Mouse (Mus musculus): Measurements from ENCODE around the gene Dok3. TPM values are rescaled to one million over a fixed set of nuclear protein-coding genes. Genes with fewer than 3 reads are reported as not detected.

Gene Dok3
- polyA plus RNA-seq, 1 experiment = 248 TPM

GRCm38 (mm10) chr13:55510668-55511491, 18.2 kb downstream of the Dok3 start:
- no peak for DNase-seq (ENCODE audit: low read depth in 1 of 2, low spot score in 2 of 2)
- H3K4me3 ChIP-seq (ENCODE audit: extremely low read depth, insufficient read depth, insufficient read length) = no peak overlapping the region

GRCm38 (mm10) chr13:55510332-55510667, 18.8 kb downstream of the Dok3 start:
- Histone ChIP-seq H3K27me3 (ENCODE audit: control insufficient read depth, insufficient read depth, low read length) (peaks cover 4% of the 10 kb centered on the region; the same call in 1 of the 2 replicates), H3K27ac (ENCODE audit: insufficient read depth, low read length) (no peak overlapping the region), H3K36me3 (ENCODE audit: control insufficient read depth, insufficient read depth, low read length) (peaks cover 22% of the 10 kb centered on the region), H3K4me1 (ENCODE audit: control insufficient read depth, insufficient read depth, insufficient read length) (peaks cover 10% of the 10 kb centered on the region), H3K4me3 (ENCODE audit: extremely low read depth, insufficient read depth, insufficient read length) (no peak overlapping the region)
- no peak for DNase-seq (ENCODE audit: low read depth in 1 of 2, low spot score in 2 of 2)
- TF ChIP-seq CTCF (IDR thresholded peaks at IDR 0.05; ENCODE audit: extremely low read depth, insufficient read depth, insufficient read length, insufficient replicate concordance) = no peak
- no peak for TF ChIP-seq POLR2A (IDR thresholded peaks at IDR 0.05; ENCODE audit: low read depth, low read length)
- 31% methylated on average over 3 of the region's 3 CpGs for WGBS

More at GRCm38 (mm10) chr13:55510668-55511491, 18.2 kb downstream of the Dok3 start:
- TF ChIP-seq CTCF (IDR thresholded peaks at IDR 0.05; ENCODE audit: extremely low read depth, insufficient read depth, insufficient read length, insufficient replicate concordance) (no peak), POLR2A (IDR thresholded peaks at IDR 0.05; ENCODE audit: low read depth, low read length) (no peak)
- Histone ChIP-seq H3K27me3 (ENCODE audit: control insufficient read depth, insufficient read depth, low read length) (peaks cover 4% of the 10 kb centered on the region; the same call in 1 of the 2 replicates), H3K27ac (ENCODE audit: insufficient read depth, low read length) (no peak overlapping the region), H3K36me3 (ENCODE audit: control insufficient read depth, insufficient read depth, low read length) (peaks cover 22% of the 10 kb centered on the region), H3K4me1 (ENCODE audit: control insufficient read depth, insufficient read depth, insufficient read length) (peaks cover 10% of the 10 kb centered on the region)
- WGBS = 52% methylated on average over 6 of the region's 6 CpGs

- no peak overlapping the region for H3K27ac ChIP-seq (ENCODE audit: insufficient read depth, low read length)
- WGBS = 96% methylated on average over 10 of the region's 10 CpGs
- H3K4me1 ChIP-seq (ENCODE audit: control insufficient read depth, insufficient read depth, insufficient read length) = peaks cover 10% of the 10 kb centered on the region
- DNase-seq (ENCODE audit: low read depth in 1 of 2, low spot score in 2 of 2) = no peak
- peaks cover 4% of the 10 kb centered on the region; the same call in 1 of the 2 replicates for H3K27me3 ChIP-seq (ENCODE audit: control insufficient read depth, insufficient read depth, low read length)
- TF ChIP-seq CTCF (IDR thresholded peaks at IDR 0.05; ENCODE audit: extremely low read depth, insufficient read depth, insufficient read length, insufficient replicate concordance) (no peak), POLR2A (IDR thresholded peaks at IDR 0.05; ENCODE audit: low read depth, low read length) (no peak)
- H3K4me3 ChIP-seq (ENCODE audit: extremely low read depth, insufficient read depth, insufficient read length) = no peak overlapping the region
- peaks cover 29% of the 10 kb centered on the region for H3K36me3 ChIP-seq (ENCODE audit: control insufficient read depth, insufficient read depth, low read length)
Observed at GRCm38 (mm10) chr13:55508531-55508930, 20.6 kb downstream of the Dok3 start.

GRCm38 (mm10) chr13:55507877-55508276, 21.2 kb downstream of the Dok3 start:
- H3K36me3 ChIP-seq (ENCODE audit: control insufficient read depth, insufficient read depth, low read length) = peaks cover 33% of the 10 kb centered on the region
- peaks cover 10% of the 10 kb centered on the region for H3K4me1 ChIP-seq (ENCODE audit: control insufficient read depth, insufficient read depth, insufficient read length)
- WGBS = 83% methylated on average over 11 of the region's 11 CpGs
- TF ChIP-seq POLR2A (IDR thresholded peaks at IDR 0.05; ENCODE audit: low read depth, low read length) (no peak), CTCF (IDR thresholded peaks at IDR 0.05; ENCODE audit: extremely low read depth, insufficient read depth, insufficient read length, insufficient replicate concordance) (no peak)
- DNase-seq (ENCODE audit: low read depth in 1 of 2, low spot score in 2 of 2) = no peak
- H3K27ac ChIP-seq (ENCODE audit: insufficient read depth, low read length) = no peak overlapping the region
- H3K4me3 ChIP-seq (ENCODE audit: extremely low read depth, insufficient read depth, insufficient read length) = no peak overlapping the region
- H3K27me3 ChIP-seq (ENCODE audit: control insufficient read depth, insufficient read depth, low read length) = peaks cover 2% of the 10 kb centered on the region; the same call in 1 of the 2 replicates

- H3K4me1 ChIP-seq (ENCODE audit: control insufficient read depth, insufficient read depth, insufficient read length) = peaks cover 3% of the 10 kb centered on the region; the same call in 1 of the 2 replicates
- 88% methylated on average over 10 of the region's 10 CpGs for WGBS
- DNase-seq (ENCODE audit: low read depth in 1 of 2, low spot score in 2 of 2) = no peak
- no peak overlapping the region for H3K4me3 ChIP-seq (ENCODE audit: extremely low read depth, insufficient read depth, insufficient read length)
- TF ChIP-seq POLR2A (IDR thresholded peaks at IDR 0.05; ENCODE audit: low read depth, low read length) (no peak), CTCF (IDR thresholded peaks at IDR 0.05; ENCODE audit: extremely low read depth, insufficient read depth, insufficient read length, insufficient replicate concordance) (no peak)
- no peaks in the 10 kb centered on the region for H3K27me3 ChIP-seq (ENCODE audit: control insufficient read depth, insufficient read depth, low read length)
- H3K36me3 ChIP-seq (ENCODE audit: control insufficient read depth, insufficient read depth, low read length) = peaks cover 36% of the 10 kb centered on the region
- no peak overlapping the region for H3K27ac ChIP-seq (ENCODE audit: insufficient read depth, low read length)
Observed at GRCm38 (mm10) chr13:55506697-55507096, 22.4 kb downstream of the Dok3 start.

GRCm38 (mm10) chr13:55505810-55506209, 23.3 kb downstream of the Dok3 start:
- no peak for TF ChIP-seq POLR2A (IDR thresholded peaks at IDR 0.05; ENCODE audit: low read depth, low read length)
- no peak for TF ChIP-seq CTCF (IDR thresholded peaks at IDR 0.05; ENCODE audit: extremely low read depth, insufficient read depth, insufficient read length, insufficient replicate concordance)
- Histone ChIP-seq H3K4me1 (ENCODE audit: control insufficient read depth, insufficient read depth, insufficient read length) (no peaks in the 10 kb centered on the region; the same call in 1 of the 2 replicates), H3K27ac (ENCODE audit: insufficient read depth, low read length) (no peak overlapping the region), H3K27me3 (ENCODE audit: control insufficient read depth, insufficient read depth, low read length) (no peaks in the 10 kb centered on the region), H3K4me3 (ENCODE audit: extremely low read depth, insufficient read depth, insufficient read length) (no peak overlapping the region), H3K36me3 (ENCODE audit: control insufficient read depth, insufficient read depth, low read length) (peaks cover 36% of the 10 kb centered on the region)
- DNase-seq (ENCODE audit: low read depth in 1 of 2, low spot score in 2 of 2) = no peak
- WGBS = 92% methylated on average over 9 of the region's 9 CpGs

GRCm38 (mm10) chr13:55504390-55504789, 24.7 kb downstream of the Dok3 start:
- 87% methylated on average over 5 of the region's 5 CpGs for WGBS
- Histone ChIP-seq H3K4me3 (ENCODE audit: extremely low read depth, insufficient read depth, insufficient read length) (no peak overlapping the region), H3K27ac (ENCODE audit: insufficient read depth, low read length) (no peak overlapping the region), H3K4me1 (ENCODE audit: control insufficient read depth, insufficient read depth, insufficient read length) (no peaks in the 10 kb centered on the region), H3K36me3 (ENCODE audit: control insufficient read depth, insufficient read depth, low read length) (peaks cover 36% of the 10 kb centered on the region), H3K27me3 (ENCODE audit: control insufficient read depth, insufficient read depth, low read length) (no peaks in the 10 kb centered on the region)
- no peak for DNase-seq (ENCODE audit: low read depth in 1 of 2, low spot score in 2 of 2)
- TF ChIP-seq CTCF (IDR thresholded peaks at IDR 0.05; ENCODE audit: extremely low read depth, insufficient read depth, insufficient read length, insufficient replicate concordance) = no peak
- no peak for TF ChIP-seq POLR2A (IDR thresholded peaks at IDR 0.05; ENCODE audit: low read depth, low read length)
